Mouse (Mus musculus) heart, embryonic 11.5 days (tissue): ENCODE data around the gene 4931406P16Rik. TPM values are rescaled to one million over a fixed set of nuclear protein-coding genes. Genes with fewer than 3 reads are reported as not detected.
"Not testable (repeated sequence)": the region's sequence is repeated elsewhere in the genome, so short reads cannot be mapped to it uniquely, and the experiment has no call there.

Experiments used
- ATAC-seq: fragments of 200-750 bp; cut with Nextera tagmentation; replicated peaks from 2 replicates; pipeline ENCODE4 v1.8.0; 2017; ENCODE audit warnings: moderate library complexity; ENCODE audit not compliant: insufficient number of reproducible peaks, low FRiP score, low TSS enrichment
- H3K27ac ChIP-seq: fragments of 300-500 bp; sonication (generic); 2 replicates; pipeline ENCODE4 v1.5.1; 2014; ENCODE audit warnings: mild to moderate bottlenecking, low read depth, low read length
- H3K27me3 ChIP-seq: fragments of 300-500 bp; sonication (generic); 2 replicates; pipeline ENCODE4 v1.6.1; 2014; ENCODE audit warnings: mild to moderate bottlenecking, low read length, mixed read lengths; ENCODE audit not compliant: control insufficient read depth, insufficient read depth
- H3K36me3 ChIP-seq: fragments of 300-500 bp; sonication (generic); 2 replicates; pipeline ENCODE4 v1.6.1; 2014; ENCODE audit warnings: mild to moderate bottlenecking, low read length, moderate library complexity, mixed read lengths; ENCODE audit not compliant: control insufficient read depth, insufficient read depth
- H3K4me1 ChIP-seq: fragments of 300-500 bp; sonication (generic); 2 replicates; pipeline ENCODE4 v1.6.1; 2014; ENCODE audit warnings: low read length; ENCODE audit not compliant: control insufficient read depth, insufficient read depth
- H3K4me2 ChIP-seq: fragments of 300-500 bp; sonication (generic); 2 replicates; pipeline ENCODE4 v1.6.1; 2014; ENCODE audit warnings: mild to moderate bottlenecking, moderate library complexity
- H3K4me3 ChIP-seq: fragments of 300-500 bp; sonication (generic); 2 replicates; pipeline ENCODE4 v1.5.1; 2014; ENCODE audit warnings: low read depth, low read length
- H3K9ac ChIP-seq: fragments of 300-500 bp; sonication (generic); 2 replicates; pipeline ENCODE4 v1.6.1; 2014; ENCODE audit warnings: mild to moderate bottlenecking, low read depth, low read length, moderate library complexity
- H3K9me3 ChIP-seq: fragments of 300-500 bp; sonication (generic); replicated peaks from 2 replicates; pipeline ENCODE4 v1.6.1; 2016; ENCODE audit warnings: low read length; ENCODE audit not compliant: control insufficient read depth
- WGBS: fragments of 180-500 bp; shearing (Covaris S2); extraction: QIAGEN DNeasy Blood & Tissue Kit; methylation state at CpG from one replicate; pipeline ENCODE4 v1.1.7; 2014; ENCODE audit not compliant: insufficient replicate concordance; 5-methylcytosine and 5-hydroxymethylcytosine counted together
- polyA plus RNA-seq: library from polyadenylated mRNA; unstranded; fragments of >200 nt; fragmentation: Nextera tagmentation; extraction: Ambion mirVana; gene quantifications from 2 replicates; pipeline ENCODE4 v1.2.1, GENCODE M21; 2014

4931406P16Rik gene
- polyA plus RNA-seq, 1 experiment from 2014 or later: 56.2 TPM

DNA sequence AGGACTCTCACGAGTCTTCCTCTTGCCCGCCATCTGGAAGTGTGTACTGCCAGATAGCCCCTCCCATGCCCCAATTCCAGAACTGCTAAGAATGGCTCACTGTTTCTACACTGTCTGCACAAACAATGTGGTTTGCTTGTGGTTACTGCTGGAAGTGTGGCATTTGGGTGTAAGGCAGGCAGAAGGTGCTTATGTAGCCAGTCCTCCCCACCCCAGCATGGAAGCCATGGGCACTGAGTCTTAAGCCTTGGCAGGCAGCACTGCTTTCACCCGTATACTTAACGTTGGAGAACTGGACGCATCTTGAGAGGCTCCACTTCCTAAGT, 25.8 kb upstream of the 4931406P16Rik start:
- no peak overlapping the region for H3K9ac ChIP-seq
- H3K36me3 ChIP-seq: peaks cover 21% of the 10 kb centered on the region
- 64% methylated on average over 5 of the region's 5 CpGs for WGBS
- H3K4me3 ChIP-seq: no peak overlapping the region
- no peaks in the 10 kb centered on the region for H3K27me3 ChIP-seq
- peak overlapping the region; percentile 27; the same call in 1 of the 2 replicates for H3K4me2 ChIP-seq
- no peaks in the 10 kb centered on the region for H3K9me3 ChIP-seq
- H3K4me1 ChIP-seq: peaks cover 20% of the 10 kb centered on the region
- H3K27ac ChIP-seq: peak overlapping the region; percentile 65
- ATAC-seq: peak; percentile 12; the same call in 1 of the 2 replicates

DNA sequence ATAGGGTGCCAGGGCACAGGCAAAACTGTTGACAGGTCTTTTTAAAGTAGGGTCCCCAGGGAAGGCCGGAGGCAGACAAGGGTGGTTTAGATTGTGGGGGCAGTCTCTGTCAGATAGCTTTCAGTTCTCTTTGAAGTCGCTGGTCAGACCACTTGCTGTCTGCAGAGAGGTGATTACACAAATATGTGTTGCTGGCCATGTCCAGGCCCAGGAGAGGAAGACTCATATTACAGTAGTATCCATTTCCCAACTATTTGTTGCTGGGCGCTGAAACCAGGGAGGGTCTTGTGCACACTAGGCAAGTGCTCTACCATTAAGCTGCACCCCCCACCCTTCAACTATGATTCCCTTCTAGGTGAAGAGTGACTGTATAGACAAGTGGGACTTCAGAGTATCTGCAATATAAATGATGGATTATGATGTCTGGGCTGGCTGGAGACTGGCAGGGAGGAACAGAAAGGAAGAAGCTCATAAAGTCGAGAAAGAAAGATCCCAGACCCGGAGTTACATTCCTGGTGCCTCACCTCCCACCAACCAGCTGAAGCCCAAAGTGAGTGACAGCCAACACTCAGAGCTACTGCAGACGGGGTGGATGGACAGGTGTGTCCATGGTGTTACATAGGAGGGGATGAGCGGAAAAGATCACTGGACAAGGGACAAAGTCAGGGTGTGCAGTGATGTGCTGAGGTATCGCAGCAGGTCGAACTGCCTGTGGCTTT, 25.3 kb upstream of the 4931406P16Rik start:
- H3K4me2 ChIP-seq: peak overlapping the region; percentile 27
- H3K4me1 ChIP-seq: peaks cover 20% of the 10 kb centered on the region
- H3K27me3 ChIP-seq: no peaks in the 10 kb centered on the region
- peak overlapping the region; percentile 65 for H3K27ac ChIP-seq
- no peak overlapping the region for H3K4me3 ChIP-seq
- H3K9me3 ChIP-seq: no peaks in the 10 kb centered on the region
- peaks cover 15% of the 10 kb centered on the region for H3K36me3 ChIP-seq
- 45% methylated on average over 9 of the region's 9 CpGs for WGBS
- no peak overlapping the region for H3K9ac ChIP-seq
- peak; percentile 62; the same call in 1 of the 2 replicates for ATAC-seq

DNA sequence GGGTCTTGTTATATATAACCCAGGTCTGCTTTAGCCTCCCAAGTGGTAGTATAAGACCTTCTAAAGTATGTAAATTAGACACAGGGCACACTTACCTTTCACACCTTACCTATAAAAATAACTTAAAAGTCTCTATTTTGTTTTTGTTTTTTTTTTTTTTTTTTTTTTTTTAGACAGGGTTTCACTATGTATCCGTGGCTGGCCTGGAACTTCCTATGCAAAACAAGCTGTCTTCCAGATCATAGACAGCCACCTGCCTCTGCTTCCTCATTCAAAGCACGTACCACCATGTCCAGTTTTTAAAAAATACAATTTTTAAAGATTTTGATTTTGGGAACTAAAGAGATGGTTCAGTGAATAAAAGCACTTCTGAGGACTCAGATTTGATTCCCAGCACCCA, 23.9 kb upstream of the 4931406P16Rik start:
- H3K4me3 ChIP-seq: no peak overlapping the region
- H3K9ac ChIP-seq: no peak overlapping the region
- H3K27me3 ChIP-seq: no peaks in the 10 kb centered on the region
- no peaks in the 10 kb centered on the region for H3K9me3 ChIP-seq
- H3K27ac ChIP-seq: 0 out of 2 replicates have a peak overlapping the region, but pooled peaks have one; percentile 65
- H3K36me3 ChIP-seq: 0 out of 2 replicates have a peak, but pooled peaks cover 3% of the 10 kb centered on the region
- ATAC-seq: no peak
- no peak overlapping the region for H3K4me2 ChIP-seq
- H3K4me1 ChIP-seq: peaks cover 20% of the 10 kb centered on the region
- whole genome bisulfite sequencing: 79% methylated on average over 2 of the region's 2 CpGs

GRCm38 (mm10) chr7:34336545-34336944, 23.2 kb upstream of the 4931406P16Rik start:
- H3K9ac ChIP-seq, H3K27ac ChIP-seq, ATAC-seq, H3K4me3 ChIP-seq, H3K9me3 ChIP-seq, H3K4me2 ChIP-seq, H3K27me3 ChIP-seq, H3K36me3 ChIP-seq: not testable (repeated sequence)
- H3K4me1 ChIP-seq: peaks cover 20% of the 10 kb centered on the region
- 86% methylated on average over 1 of the region's 1 CpGs for WGBS

- H3K36me3 ChIP-seq: no peaks in the 10 kb centered on the region
- H3K4me3 ChIP-seq: no peak overlapping the region
- no peaks in the 10 kb centered on the region for H3K27me3 ChIP-seq
- H3K9me3 ChIP-seq: peaks cover 8% of the 10 kb centered on the region
- no peak overlapping the region for H3K4me2 ChIP-seq
- WGBS: 27% methylated on average over 3 of the region's 3 CpGs
- 0 out of 2 replicates have a peak, but pooled peaks cover 4% of the 10 kb centered on the region for H3K4me1 ChIP-seq
- ATAC-seq: no peak; the same call in 1 of the 2 replicates
- no peak overlapping the region for H3K9ac ChIP-seq
- H3K27ac ChIP-seq: no peak overlapping the region
Observed at GRCm38 (mm10) chr7:34327493-34327892, 14.1 kb upstream of the 4931406P16Rik start.

DNA sequence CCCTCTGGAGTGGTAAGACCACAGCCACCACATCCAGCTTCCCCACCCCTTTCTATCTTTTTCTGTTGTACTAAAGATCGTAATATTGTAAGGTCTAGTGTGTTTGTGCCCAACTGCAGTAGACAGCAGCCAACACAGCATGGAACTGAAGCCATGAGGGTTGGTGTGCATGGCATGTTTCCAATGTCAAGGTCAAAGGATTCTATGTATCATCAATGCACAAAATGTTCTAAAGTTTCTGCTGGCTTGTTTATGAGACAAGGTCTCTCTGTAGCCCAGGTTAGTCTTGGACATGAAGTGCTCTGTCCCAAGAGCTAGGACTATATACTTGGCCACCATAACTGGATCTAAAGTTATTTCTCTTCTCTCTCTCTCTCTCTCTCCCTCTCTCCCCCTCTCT, 11.5 kb upstream of the 4931406P16Rik start:
- H3K4me3 ChIP-seq: no peak overlapping the region
- ATAC-seq: no peak
- 0 out of 2 replicates have a peak, but pooled peaks cover 4% of the 10 kb centered on the region for H3K4me1 ChIP-seq
- H3K9me3 ChIP-seq: peaks cover 8% of the 10 kb centered on the region
- 80% methylated on average over 1 of the region's 1 CpGs for WGBS
- H3K36me3 ChIP-seq: no peaks in the 10 kb centered on the region
- H3K9ac ChIP-seq: no peak overlapping the region
- H3K27me3 ChIP-seq: no peaks in the 10 kb centered on the region
- no peak overlapping the region for H3K4me2 ChIP-seq
- H3K27ac ChIP-seq: no peak overlapping the region

GRCm38 (mm10) chr7:34324005-34324404, 10.7 kb upstream of the 4931406P16Rik start:
- WGBS: 85% methylated on average over 2 of the region's 2 CpGs
- no peak overlapping the region for H3K27ac ChIP-seq
- ATAC-seq: no peak

GRCm38 (mm10) chr7:34323351-34323750, 10.0 kb upstream of the 4931406P16Rik start:
- Histone ChIP-seq H3K27ac (no peak overlapping the region), H3K9me3 (peaks cover 8% of the 10 kb centered on the region), H3K4me2 (no peak overlapping the region), H3K4me3 (no peak overlapping the region), H3K4me1 (0 out of 2 replicates have a peak, but pooled peaks cover 4% of the 10 kb centered on the region), H3K36me3 (no peaks in the 10 kb centered on the region), H3K27me3 (no peaks in the 10 kb centered on the region), H3K9ac (no peak overlapping the region)
- 70% methylated on average over 8 of the region's 8 CpGs for WGBS
- no peak for ATAC-seq

More at GRCm38 (mm10) chr7:34324005-34324404, 10.7 kb upstream of the 4931406P16Rik start:
- H3K9me3 ChIP-seq: peaks cover 8% of the 10 kb centered on the region
- H3K4me3 ChIP-seq: no peak overlapping the region
- no peak overlapping the region for H3K9ac ChIP-seq
- H3K4me1 ChIP-seq: 0 out of 2 replicates have a peak, but pooled peaks cover 4% of the 10 kb centered on the region
- H3K4me2 ChIP-seq: no peak overlapping the region
- no peaks in the 10 kb centered on the region for H3K27me3 ChIP-seq
- no peaks in the 10 kb centered on the region for H3K36me3 ChIP-seq

GRCm38 (mm10) chr7:34321958-34322357, 8.6 kb upstream of the 4931406P16Rik start:
- no peak overlapping the region for H3K9ac ChIP-seq
- 70% methylated on average over 4 of the region's 4 CpGs for WGBS
- H3K27ac ChIP-seq: no peak overlapping the region
- no peaks in the 10 kb centered on the region for H3K27me3 ChIP-seq
- H3K36me3 ChIP-seq: no peaks in the 10 kb centered on the region
- H3K4me1 ChIP-seq: peaks cover 4% of the 10 kb centered on the region; the same call in 1 of the 2 replicates
- no peak overlapping the region for H3K4me2 ChIP-seq
- peaks cover 8% of the 10 kb centered on the region for H3K9me3 ChIP-seq
- H3K4me3 ChIP-seq: no peak overlapping the region
- no peak for ATAC-seq
